Mouse (Mus musculus): ENCODE data around the gene Ulk1.

GRCm38 (mm10) chr5:110835959-110836358 lies 26.1 kb upstream of the Ulk1 start:
- TF ChIP-seq GATA1 (IDR thresholded peaks at IDR 0.05; ENCODE audit: low read depth, low read length) (peak; percentile 99), POLR2A (IDR thresholded peaks at IDR 0.05; ENCODE audit: control insufficient read depth in 1 of 2, insufficient read depth in 1 of 2, low read depth in 1 of 2, low read length in 2 of 2, poor library complexity in 1 of 2) (peak; percentile 31 to 59; a peak in 3 of 4 replicates), KAT2A (conservative IDR thresholded peaks at IDR 0.05; ENCODE audit: low read depth, low read length) (0 out of 2 replicates have a peak, but pooled peaks have one; percentile 32), ETS1 (IDR thresholded peaks at IDR 0.05; ENCODE audit: low read depth, low read length) (peak; percentile 94), CTCF (IDR thresholded peaks at IDR 0.05 in 2 of 3, conservative IDR thresholded peaks at IDR 0.05 in 1 of 3; ENCODE audit: control insufficient read depth in 1 of 3, insufficient read depth in 1 of 3, low read depth in 2 of 3, low read length in 3 of 3, poor library complexity in 1 of 3, severe bottlenecking in 1 of 3) (peak; percentile 43 to 75 (median 73)), USF2 (IDR thresholded peaks at IDR 0.05; ENCODE audit: borderline replicate concordance in 1 of 2, insufficient read depth in 1 of 2, low read depth in 1 of 2, low read length in 2 of 2) (no peak), POLR2AphosphoS2 (IDR thresholded peaks at IDR 0.05; ENCODE audit: low read length) (no peak), UBTF (IDR thresholded peaks at IDR 0.05; ENCODE audit: borderline replicate concordance, insufficient read depth, low read depth, low read length) (no peak), ZMIZ1 (IDR thresholded peaks at IDR 0.05; ENCODE audit: low read depth, low read length) (peak; percentile 88), POLR2AphosphoS5 (IDR thresholded peaks at IDR 0.05; ENCODE audit: borderline replicate concordance, low read depth, low read length) (no peak), TCF12 (IDR thresholded peaks at IDR 0.05; ENCODE audit: low read depth, low read length) (peak; percentile 99)
